Mouse (Mus musculus) embryo, embryonic 10 days (tissue): ENCODE measurements around the gene Shf.
"Not testable (repeated sequence)": the region's sequence is repeated elsewhere in the genome, so short reads cannot be mapped to it uniquely, and the experiment has no call there.

Experiments used
- DNase-seq: peaks from one replicate; pipeline ENCODE4 v3.0.0-alpha.2; 2015; ENCODE audit warnings: low spot score

Gene Shf

DNA sequence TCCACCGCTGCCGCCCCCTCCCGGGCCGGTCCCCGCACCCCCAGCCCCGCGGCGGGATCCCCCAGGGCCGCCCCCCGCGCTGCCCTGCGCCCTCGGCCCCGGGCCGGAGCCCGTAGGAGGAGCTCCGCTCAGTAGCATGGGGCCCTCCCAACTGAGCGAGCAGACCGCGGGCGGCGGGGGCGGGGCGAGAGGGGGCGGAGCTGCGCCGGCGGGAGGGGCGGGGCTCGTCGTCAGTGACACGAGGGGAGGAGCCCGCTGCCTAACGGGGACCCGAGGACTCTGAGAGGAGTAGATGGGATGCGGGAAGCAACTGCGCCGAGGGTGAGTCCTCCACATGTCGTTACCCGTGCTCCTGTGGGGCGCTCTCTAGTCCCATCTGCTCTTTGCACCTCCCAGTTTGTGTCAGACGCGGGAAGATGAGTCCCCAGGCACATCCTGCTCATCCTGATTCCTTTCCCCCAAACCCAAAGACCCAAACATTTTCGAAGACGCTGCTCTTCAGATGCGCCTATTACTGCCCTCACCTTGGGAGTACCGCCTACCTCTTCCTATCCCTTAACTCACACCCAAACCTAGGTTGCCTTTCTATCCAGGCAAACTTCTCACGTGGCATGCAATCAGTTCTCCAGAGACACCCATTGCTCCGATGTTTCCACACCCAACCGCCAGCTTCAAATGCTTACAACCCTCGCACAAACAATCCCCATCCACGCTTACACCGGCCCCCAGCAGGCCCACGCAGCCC is at the start of gene Shf:
Gene Shf, minus strand, starts transcription at position 168 of the 745 bp plus-strand sequence.
- DNase-seq = peak; percentile 88

DNA sequence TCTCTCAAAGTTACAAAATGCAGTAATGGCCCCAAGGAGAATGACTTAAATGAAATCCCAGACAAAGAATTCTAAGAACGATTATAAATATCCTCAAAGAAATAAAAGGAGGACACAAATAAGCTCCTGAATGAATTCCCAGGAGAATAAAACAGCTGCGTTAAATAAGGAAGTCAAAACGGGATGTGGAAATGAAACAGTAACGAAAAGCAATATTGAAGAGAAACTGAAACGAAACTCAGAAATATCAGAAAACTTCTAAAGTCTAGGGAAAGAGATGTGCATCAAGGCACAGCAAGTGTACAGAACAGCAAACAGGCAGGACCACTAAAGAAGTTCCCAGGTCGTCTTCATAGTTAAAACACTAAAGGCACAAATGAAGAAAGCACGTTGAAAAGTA is 40.0 kb upstream of the Shf start:
- DNase-seq = no peak

DNA sequence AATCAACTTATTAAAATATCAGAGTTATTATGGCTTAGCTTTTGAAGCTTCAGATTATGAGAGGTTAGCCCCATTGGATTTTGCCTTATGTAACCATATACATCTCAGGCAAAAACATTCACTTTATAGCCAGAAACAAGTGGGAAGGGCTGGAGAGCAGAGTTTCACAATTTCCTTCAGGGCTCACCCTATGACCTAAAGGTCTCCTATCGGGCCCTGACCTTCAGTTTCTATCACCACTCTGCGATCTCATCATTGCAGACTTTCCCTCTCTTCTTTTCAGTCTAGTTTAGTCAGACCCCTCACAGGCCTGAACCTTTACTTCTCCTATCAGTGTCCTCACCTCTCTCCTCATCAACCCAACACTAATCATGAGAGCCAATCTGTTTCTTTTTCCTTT is 38.6 kb upstream of the Shf start:
- no peak for DNase-seq

DNA sequence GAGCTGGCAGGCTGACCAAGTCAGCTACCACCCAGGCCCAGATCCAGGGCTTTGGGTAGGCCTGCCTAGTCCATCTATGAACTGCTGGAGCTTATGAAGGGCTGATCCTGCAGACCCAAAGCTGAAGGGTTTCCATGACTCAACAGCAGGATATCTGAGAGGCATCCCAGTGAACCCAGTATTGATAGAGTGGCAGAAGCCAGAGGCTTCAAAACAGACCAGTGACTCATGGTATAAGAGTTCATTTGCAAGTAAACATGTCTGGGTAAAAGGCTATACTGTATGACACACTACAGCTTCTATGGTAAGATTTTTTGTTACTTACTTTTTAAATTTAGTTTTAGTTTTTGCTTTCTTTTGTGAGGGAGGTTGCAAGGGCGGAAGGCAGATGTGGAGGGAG is 27.2 kb upstream of the Shf start:
- no peak for DNase-seq

DNA sequence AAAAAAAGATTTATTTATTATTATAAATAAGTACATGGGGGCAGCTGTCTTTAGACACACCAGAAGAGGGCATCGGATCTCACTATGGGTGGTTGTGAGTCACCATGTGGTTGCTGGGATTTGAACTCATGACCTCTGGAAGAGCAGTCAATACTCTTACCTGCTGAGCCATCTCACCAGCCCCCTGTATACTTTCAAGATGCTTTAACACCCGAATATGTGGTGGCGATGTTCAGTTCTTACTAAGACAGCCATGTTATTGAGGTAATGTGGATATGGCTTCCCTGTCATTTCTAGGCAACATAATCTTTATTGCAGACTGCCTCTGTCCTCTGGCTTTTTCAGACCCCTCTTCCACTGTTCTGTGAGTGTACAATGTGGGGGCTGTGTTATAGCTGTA is 18.2 kb upstream of the Shf start:
- DNase-seq = not testable (repeated sequence)

DNA sequence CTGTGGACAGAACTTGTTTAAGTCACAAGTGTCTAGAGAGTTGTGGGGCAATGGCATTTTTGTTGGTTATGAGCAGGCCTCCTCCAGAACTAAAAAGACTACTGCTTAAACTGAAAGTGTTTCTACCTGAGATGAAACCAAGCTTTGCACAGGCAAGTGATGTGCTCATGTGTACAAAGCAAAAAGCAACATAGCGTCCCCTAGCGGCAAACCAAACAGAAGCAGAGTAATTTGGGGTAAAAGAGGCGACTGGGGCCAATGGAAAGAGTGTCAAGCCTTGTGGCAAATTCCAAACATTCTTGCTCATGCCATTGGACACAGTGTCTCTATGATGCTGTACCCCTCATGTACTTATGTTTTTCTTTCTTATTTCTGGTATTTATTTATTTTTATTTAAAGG is 16.1 kb upstream of the Shf start:
- no peak for DNase-seq

DNA sequence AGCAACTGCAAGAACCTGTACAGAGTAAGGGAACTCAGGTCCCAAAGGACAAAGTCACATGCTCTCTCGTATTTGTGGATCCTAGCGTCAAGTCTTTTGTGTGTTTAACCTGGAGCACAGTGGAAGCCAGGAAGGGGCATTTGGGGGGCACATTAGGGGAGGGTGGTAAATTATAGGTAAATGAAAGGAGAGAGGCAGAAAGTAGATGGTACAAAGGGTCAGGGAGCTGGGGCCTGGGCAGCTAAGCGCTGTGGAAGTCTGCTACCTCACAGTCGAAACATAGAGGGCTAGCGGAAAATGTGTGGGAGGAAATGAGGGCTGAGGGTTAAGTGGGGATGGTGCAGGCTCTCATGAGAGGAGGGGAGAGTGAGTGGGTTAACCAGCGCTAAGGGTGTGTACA is 13.2 kb upstream of the Shf start:
- DNase-seq = no peak

DNA sequence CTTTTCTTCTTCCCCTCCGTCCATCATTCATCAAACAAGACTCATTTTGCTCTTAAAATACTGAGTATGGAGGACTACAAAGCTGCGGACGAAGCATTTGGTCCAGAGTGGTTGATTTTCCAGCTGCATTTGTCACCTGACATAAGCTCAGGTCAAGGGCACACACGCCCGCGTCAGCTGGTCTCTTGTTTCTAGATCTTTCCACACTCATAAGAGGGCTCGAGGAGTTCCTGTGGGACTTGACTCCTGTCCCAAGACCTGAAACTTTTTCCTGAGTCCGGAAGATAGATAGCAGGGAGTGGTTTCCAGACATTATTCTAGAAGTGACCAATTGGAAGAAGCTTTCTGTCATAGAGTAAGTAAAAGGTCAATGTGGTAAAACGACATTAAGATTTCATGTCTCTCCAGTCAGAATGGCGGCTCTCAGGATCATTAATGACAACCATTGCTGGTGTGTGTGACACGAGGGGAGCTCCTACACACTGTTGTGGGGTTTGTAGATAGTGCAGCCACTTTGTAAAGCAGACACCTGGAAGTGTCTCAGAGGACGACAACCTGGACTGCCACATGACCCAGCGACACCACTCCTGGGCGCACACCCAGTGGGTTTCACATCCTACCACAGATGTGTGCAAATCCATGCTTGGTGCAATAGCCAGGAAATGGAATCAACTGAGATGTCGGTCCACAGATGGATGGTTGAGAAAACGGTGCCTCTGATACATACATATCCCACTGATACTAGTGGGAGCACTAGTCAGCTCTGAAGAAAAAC is 12.6 kb upstream of the Shf start:
- no peak for DNase-seq

DNA sequence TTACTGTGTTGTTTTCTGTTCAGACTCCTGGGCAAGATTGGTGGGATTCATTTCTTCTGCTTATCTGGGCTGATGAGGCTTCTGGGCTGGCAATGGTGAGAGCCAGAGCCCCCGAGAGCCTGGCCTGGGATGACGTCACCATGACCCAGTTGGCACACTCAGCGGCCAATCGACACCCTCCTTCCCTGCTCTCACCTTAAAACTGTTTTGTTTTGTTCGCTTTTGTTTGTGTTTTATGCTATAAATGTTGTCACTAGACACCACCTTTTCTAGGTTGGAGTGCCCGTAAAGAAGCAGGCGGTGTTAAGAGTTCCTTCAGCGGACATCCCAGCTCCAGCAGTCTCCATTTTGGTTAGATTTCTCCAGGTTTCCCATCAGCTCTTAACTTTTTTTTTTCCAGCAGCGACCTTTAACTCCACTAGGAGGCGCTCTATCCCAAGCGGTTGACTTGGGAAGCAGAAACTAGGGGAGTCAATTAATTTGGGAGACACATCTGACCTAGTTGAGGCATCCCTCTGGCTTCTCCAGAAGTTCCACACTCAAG is 11.9 kb upstream of the Shf start:
- DNase-seq = peak; percentile 67

DNA sequence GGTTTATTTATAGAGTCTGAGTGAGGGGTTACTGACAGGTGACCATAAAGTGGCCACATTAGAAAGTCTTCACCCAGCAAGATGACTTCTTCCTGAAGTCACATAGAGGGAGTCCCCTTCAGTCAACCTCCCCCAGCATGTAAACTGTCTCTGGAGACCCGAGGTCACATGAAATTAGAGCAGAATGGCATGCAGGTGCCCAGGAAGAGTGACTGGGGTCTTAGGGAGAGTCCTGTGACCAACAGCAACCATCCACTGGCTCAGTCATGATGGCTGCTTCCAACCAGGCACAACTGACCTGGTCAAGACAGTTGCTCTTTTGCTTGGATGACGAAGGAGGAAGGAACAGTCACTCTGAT is 10.3 kb upstream of the Shf start:
- no peak for DNase-seq

DNA sequence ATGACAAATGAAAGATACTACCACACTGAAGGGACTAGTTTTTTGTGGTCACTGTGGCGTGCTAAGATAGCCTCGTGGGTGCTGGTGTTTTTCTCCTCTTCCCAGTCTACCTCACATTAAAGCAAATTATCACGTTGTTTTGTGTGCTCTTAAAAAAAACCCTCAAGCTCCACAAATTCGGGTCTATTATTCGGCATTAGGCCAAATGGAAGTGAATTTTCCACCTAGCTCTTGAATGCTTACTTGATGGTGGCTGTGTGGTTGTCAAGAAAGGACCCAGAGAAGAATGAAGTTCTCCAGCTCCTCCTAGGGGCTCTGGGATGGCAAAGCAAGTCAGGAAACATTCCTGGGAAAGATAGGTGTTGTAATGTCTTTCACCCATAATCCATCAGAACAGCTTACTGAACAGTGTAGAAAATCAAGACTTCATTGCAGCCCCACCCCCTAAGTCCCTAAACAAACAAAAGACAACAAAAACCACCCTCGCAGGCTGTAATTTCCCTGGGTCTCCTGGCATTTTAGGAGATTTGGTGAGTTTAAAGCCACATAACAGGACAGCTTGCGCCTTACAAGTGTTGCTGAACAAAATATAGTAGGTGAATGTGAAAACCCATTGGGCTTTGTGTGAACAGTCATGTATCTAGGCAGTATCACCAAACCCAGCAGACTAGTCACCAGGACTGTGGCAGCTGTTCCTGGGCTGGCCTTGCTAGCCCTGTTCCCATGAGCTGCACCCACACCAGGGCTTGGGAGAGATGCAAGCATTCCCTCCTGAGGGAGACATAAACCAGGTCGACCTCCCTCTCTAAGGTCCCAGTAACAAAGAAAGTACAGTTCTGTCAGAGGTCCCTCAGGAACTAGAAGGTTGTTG is 9.7 kb upstream of the Shf start:
- DNase-seq = peak; percentile 74

DNA sequence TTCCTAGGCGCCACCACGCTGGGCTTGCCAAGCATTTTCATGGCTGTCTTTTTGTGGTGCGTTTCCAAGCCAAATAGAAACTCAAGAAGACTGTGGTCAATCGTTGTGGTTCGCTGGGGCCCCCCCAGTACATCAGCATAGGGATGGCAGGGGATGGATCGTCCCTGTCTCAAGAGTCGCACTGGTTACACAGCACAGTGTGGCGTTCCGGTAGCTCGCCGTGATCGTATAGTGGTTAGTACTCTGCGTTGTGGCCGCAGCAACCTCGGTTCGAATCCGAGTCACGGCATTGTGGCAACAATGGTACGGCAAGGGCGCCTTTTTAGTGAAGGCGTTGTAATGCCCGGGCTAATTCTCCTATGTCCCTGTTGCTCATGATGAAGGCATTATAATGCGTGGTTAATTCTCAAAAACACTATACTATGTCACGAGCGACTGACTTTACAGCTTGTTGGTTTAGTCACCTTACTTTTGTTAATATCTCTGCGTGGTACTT is 8.8 kb upstream of the Shf start:
- DNase-seq = peak; percentile 95

DNA sequence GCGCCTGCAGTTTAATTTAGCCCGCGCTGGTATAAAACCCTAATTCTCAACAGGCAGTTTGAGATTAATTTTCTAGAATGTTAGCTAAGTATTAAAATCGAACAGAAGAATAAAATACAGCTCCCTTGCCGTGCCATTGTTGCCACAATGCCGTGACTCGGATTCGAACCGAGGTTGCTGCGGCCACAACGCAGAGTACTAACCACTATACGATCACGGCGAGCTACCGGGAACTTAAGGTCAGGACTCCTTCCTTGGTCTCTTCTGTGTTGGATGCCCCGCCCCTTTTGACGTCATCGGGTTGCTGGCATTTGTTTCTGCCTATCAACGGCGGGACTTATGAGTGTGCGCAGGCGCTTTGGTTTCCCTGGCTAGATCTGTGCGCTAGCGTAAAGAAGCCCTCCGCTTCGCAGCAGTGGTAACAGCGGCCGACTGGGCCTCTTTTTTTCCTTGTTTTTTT is 8.3 kb upstream of the Shf start:
- peak; percentile 93 for DNase-seq

DNA sequence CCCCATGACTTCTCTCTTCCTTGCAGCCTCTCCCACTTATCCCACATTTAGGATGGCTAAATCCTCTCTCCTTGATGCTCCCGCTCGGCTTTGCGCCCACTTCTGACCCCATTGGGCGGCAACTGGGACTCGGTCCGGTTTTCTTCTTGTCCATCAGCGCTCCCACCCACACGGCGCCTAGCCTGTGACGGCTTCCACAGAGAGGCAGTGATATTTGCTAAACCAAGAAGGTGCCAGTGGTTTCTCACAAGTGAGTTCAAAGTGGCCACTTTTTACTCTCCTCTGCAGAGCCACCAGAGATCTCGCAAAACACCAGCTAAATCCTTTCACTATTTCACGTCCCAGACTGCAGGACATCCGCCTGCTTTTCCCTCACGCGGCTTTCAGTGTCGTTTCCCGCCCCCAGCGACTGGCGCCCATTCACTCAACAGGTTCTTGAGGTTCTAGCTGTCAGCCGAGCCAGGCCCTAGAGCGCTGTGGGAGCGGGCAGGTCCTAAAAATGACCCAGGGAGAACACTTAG is 7.1 kb upstream of the Shf start:
- DNase-seq = peak; percentile 76

DNA sequence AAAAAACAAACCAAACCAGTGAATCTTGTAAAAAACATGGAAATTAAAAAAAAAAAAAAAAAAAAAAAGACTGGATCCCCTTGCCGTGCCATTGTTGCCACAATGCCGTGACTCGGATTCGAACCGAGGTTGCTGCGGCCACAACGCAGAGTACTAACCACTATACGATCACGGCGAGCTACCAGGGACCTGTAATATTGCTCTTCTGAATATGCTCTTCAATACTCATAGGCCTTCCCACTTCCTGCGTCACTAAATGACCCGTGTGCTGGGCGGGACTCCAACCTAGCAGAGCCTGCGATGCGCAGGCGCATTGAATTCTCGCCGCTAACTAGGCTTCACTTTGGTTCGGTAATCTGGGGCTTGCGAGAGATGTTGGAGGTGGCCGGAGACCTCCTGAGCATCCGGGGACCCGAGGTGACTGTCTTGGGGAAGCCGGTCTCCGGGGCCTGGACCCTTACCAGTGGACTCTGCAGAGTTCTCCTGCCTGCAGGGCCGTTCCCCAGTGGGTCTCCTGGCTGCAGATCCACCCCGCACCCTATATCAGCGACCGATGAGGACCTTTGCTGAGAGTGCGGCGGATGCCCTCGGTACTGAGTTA is 6.5 kb upstream of the Shf start:
- DNase-seq = peak; percentile 97

DNA sequence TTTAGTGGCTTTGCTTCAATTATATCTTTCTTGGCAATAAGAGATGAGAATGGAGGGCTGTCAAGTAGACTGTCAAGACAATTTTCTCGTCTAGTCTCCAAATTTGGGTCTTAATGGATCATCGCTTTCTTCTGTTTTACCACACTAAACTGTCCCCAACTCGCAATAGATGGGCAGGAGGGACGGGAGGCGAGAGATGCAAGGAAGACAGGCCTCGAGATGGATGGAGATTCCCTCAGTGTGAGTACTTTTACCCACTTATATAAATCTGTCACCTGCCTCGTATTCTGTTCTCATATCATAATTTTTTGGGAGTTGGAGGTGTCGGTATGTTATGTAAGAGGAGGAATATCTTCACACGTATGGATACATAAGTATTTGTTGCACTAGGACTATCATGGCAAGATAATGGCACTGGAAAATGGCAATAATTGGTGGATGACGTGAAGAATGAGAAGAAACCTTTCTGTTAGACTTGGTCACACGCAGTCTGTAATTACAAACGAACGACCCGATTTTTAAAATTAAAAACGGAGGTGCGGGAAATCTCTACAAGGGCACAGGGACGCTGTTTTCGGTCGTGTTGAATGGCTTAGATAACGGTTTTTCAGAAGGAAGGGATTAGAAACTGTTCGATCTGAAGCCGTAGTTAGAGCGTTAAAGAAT is 5.8 kb upstream of the Shf start:
- DNase-seq = peak; percentile 32

DNA sequence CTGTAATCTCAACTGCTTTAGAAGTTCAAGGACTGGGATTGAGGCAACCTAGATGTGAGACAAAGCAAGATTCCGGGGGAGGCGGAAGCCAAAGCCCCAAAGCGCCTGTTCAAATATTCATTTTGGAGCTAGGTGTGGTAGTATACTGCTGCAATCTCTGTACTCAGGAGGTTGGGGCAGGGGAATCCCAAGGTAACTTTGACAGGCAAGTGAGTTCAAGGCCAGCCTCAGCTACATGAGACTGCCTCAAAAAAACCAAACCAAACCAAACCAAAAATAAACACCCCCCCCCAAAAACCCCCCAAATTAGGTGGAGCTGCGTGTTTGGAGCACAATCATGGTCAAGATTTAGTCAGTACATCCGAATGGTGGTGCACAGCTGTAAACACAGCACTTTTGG is 5.0 kb upstream of the Shf start:
- no peak for DNase-seq

DNA sequence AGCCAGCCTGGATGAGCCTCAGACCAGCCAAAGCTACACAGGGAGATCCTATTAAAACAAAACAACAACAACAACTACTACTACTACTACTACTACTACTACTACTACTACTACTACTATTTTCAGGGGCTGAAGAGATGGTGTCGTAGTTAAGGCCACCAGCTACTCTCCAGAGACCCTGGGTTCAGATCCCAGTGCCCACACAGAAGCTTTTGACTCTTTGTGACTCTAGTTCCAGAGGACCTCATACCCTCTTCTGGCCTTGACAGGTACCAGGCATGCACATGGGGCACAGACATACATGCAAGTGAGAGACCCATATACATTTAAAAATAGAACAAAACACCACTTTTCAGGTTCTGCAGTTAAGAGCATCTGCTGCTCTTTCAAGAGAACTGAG is 3.6 kb upstream of the Shf start:
- no peak for DNase-seq

DNA sequence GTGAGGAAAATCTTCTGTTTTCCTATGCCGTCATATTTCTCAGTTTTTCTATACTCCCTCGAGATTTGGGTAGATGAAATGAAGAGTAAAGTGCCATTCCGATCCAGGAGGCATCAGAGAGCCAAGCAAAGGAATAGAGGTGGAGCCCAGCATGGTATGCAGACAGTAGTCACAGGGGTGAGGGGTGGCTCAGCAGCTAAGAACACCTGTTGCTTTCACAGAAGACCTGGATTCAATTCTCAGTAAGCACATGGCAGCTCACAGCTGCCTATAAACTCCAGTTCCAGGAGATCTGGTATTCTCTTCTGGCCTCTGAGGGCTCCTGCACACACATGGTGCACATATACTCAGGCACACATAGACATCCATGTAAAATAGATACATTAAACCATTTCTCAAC is 3.1 kb upstream of the Shf start:
- no peak for DNase-seq

DNA sequence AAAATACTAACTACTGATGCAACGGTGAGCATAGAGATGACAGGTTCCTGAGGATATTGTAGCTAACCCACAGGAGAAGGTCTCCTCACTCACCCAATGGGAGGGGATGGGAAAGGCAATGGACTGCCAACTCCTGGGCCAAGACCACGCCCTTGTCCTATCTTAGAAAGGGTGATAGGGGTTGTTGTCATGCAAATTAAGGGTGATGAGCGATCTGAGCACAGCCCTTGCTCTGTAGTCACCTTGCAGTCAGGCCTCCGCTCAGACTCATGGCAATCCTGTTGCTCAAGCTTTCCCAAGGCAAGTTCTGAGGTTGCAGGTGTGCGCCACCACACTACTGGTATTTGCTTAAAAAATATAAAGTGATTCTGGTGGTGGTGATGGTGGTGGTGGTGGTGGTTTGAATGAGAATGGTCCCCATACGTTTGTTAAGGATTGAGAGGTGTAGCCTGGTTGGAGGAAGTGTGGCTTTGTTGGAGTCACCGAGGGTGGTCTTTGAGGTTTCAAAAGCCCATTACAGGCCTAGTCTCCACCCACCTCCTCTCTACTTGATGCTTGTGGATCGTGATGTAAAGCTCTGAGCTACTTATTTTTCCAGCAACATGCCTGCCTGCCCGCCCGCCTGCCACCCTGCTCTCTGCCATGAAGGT is 1.3 kb upstream of the Shf start:
- DNase-seq = no peak
